Mouse (Mus musculus): ENCODE results near the gene Usp3. TPM values are rescaled to one million over a fixed set of nuclear protein-coding genes. Genes with fewer than 3 reads are reported as not detected.
A peak's percentile ranks its signal among the peaks of the same experiment; 100 is the strongest.

Usp3 gene
- total and polyA plus RNA-seq, 3 experiments, result 24.4 to 39.5 (median 36.6) TPM

DNA sequence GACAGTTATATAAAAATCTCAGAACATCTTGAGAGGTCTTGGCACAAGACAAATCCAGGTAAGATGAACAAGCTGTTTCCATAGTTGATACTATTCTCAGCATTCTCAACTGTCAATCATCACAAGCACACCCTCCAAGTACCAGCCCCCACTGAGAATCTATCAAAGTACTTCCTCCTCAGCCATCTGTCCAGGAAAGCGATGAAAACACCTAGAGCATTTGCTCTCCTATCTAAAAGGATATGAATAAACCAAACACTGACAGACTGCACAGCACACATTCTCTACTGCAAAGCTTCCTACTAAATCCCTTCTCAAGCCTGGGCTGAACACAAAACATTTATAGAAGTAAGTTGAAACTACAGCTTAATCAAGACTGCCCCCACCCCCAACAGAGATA, 6.4 kb downstream of the Usp3 start:
- peak; percentile 64 for DNase-seq (ENCODE audit: extremely low read depth)

DNA sequence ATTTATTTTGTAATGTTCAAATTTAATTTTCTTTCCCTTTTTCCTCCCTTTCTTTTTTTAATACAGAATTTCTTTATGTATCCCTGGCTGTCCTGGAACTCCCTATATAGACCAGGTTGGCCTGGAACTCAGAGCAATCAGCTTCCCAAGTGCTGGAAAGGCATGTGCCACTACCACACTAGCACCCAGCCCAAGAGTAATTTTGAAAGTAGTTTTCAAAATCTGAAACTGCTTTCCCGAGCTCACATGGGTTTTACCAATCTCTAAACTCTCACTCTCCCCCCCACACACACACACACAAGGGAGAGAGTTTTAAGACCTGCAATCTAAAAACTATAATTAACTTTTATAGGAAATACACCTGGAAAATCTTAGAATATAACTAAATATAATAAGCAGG, 7.8 kb downstream of the Usp3 start:
- Histone ChIP-seq H3K36me3 (replicated peaks in 1 of 2; ENCODE audit: control insufficient read depth in 1 of 2, insufficient read depth in 1 of 2, low read length in 1 of 2) (no peaks in the 10 kb centered on the region), H3K27me3 (replicated peaks) (no peaks in the 10 kb centered on the region), H3K9ac (ENCODE audit: insufficient read depth, low read depth) (no peak overlapping the region), H3K79me2 (replicated peaks; ENCODE audit: control insufficient read depth, extremely low read depth, insufficient read depth, poor library complexity, severe bottlenecking) (peaks cover 26% of the 10 kb centered on the region), H3K27ac (ENCODE audit: insufficient read depth, low read depth) (no peak overlapping the region), H3K9me3 (replicated peaks; ENCODE audit: low read length) (no peaks in the 10 kb centered on the region), H3K4me3 (replicated peaks in 1 of 3; ENCODE audit: low read depth in 2 of 3, low read length in 2 of 3, poor library complexity in 1 of 3) (no peak overlapping the region), H3K4me1 (ENCODE audit: control insufficient read depth in 1 of 2, insufficient read depth in 2 of 2) (peaks cover 0 to 50% of the 10 kb centered on the region in 2 experiments; a peak in 2 of 4 replicates), H3K4me2 (ENCODE audit: insufficient read depth, low read depth, poor library complexity, severe bottlenecking) (no peak overlapping the region; the same call in 1 of the 2 replicates)
- dilution Hi-C loops (cut with MboI; ENCODE audit: extremely low pct_ligation_motif_present, extremely low pct_unique_long_range_greater_than_20kb, low sequenced_read_pairs), result no loop called here
- in situ Hi-C loops (cut with MboI; ENCODE audit: low pct_ligation_motif_present, low pct_unique_long_range_greater_than_20kb, low sequenced_read_pairs), result no loop called here
- TF ChIP-seq SIN3A (IDR thresholded peaks at IDR 0.05; ENCODE audit: low read length) (no peak), ZMIZ1 (IDR thresholded peaks at IDR 0.05; ENCODE audit: low read depth, low read length) (no peak), EP300 (IDR thresholded peaks at IDR 0.05; ENCODE audit: low read length) (peak; percentile 43; the same call in 1 of the 2 replicates), CHD1 (IDR thresholded peaks at IDR 0.05; ENCODE audit: low read depth, low read length) (no peak), ETS1 (conservative IDR thresholded peaks at IDR 0.05; ENCODE audit: low read depth, low read length) (peak; percentile 37; the same call in 1 of the 2 replicates), IRF4 (IDR thresholded peaks at IDR 0.05; ENCODE audit: low read depth, low read length) (peak; percentile 88), RAD21 (IDR thresholded peaks at IDR 0.05; ENCODE audit: low read depth, low read length) (no peak), PAX5 (IDR thresholded peaks at IDR 0.05; ENCODE audit: low read length) (no peak), MAZ (IDR thresholded peaks at IDR 0.05; ENCODE audit: low read depth, low read length) (peak; percentile 32; the same call in 1 of the 2 replicates), UBTF (IDR thresholded peaks at IDR 0.05; ENCODE audit: low read depth, low read length) (no peak), TCF12 (IDR thresholded peaks at IDR 0.05; ENCODE audit: low read depth, low read length) (no peak), JUN (IDR thresholded peaks at IDR 0.05; ENCODE audit: insufficient read depth, low read depth, low read length) (peak; percentile 24; the same call in 1 of the 2 replicates), JUND (conservative IDR thresholded peaks at IDR 0.05; ENCODE audit: low read depth, low read length) (0 out of 2 replicates have a peak, but pooled peaks have one; percentile 28), BHLHE40 (IDR thresholded peaks at IDR 0.05; ENCODE audit: low read depth, low read length) (peak; percentile 90), KAT2A (IDR thresholded peaks at IDR 0.05; ENCODE audit: insufficient replicate concordance, low read length) (no peak)
- DNase-seq (ENCODE audit: extremely low read depth), result no peak

More for the DNA sequence above, 6.4 kb downstream of the Usp3 start:
- in situ Hi-C loops (cut with MboI; ENCODE audit: low pct_ligation_motif_present, low pct_unique_long_range_greater_than_20kb, low sequenced_read_pairs) (no loop called here), dilution Hi-C loops (cut with MboI; ENCODE audit: extremely low pct_ligation_motif_present, extremely low pct_unique_long_range_greater_than_20kb, low sequenced_read_pairs) (no loop called here)
- Histone ChIP-seq H3K9ac (ENCODE audit: insufficient read depth, low read depth) (no peak overlapping the region), H3K79me2 (replicated peaks; ENCODE audit: control insufficient read depth, extremely low read depth, insufficient read depth, poor library complexity, severe bottlenecking) (peaks cover 35% of the 10 kb centered on the region), H3K4me3 (replicated peaks in 1 of 3; ENCODE audit: low read depth in 2 of 3, low read length in 2 of 3, poor library complexity in 1 of 3) (no peak overlapping the region), H3K36me3 (replicated peaks in 1 of 2; ENCODE audit: control insufficient read depth in 1 of 2, insufficient read depth in 1 of 2, low read length in 1 of 2) (no peaks in the 10 kb centered on the region), H3K4me2 (ENCODE audit: insufficient read depth, low read depth, poor library complexity, severe bottlenecking) (no peak overlapping the region; the same call in 1 of the 2 replicates), H3K27me3 (replicated peaks) (no peaks in the 10 kb centered on the region), H3K4me1 (ENCODE audit: control insufficient read depth in 1 of 2, insufficient read depth in 2 of 2) (peaks cover 0 to 61% of the 10 kb centered on the region in 2 experiments; a peak in 2 of 4 replicates), H3K27ac (ENCODE audit: insufficient read depth, low read depth) (no peak overlapping the region), H3K9me3 (replicated peaks; ENCODE audit: low read length) (no peaks in the 10 kb centered on the region)
- no peak for TF ChIP-seq MAX (IDR thresholded peaks at IDR 0.05; ENCODE audit: low read length)
- TF ChIP-seq MAZ (IDR thresholded peaks at IDR 0.05; ENCODE audit: low read depth, low read length), result no peak
- no peak for TF ChIP-seq NRF1 (IDR thresholded peaks at IDR 0.05; ENCODE audit: low read depth, low read length)
- peak; percentile 38; the same call in 1 of the 2 replicates for TF ChIP-seq ETS1 (conservative IDR thresholded peaks at IDR 0.05; ENCODE audit: low read depth, low read length)
- no peak for TF ChIP-seq KAT2A (IDR thresholded peaks at IDR 0.05; ENCODE audit: insufficient replicate concordance, low read length)
- no peak for TF ChIP-seq HCFC1 (IDR thresholded peaks at IDR 0.05; ENCODE audit: low read depth, low read length)
- TF ChIP-seq USF2 (conservative IDR thresholded peaks at IDR 0.05; ENCODE audit: low read depth, low read length), result no peak
- no peak for TF ChIP-seq BHLHE40 (IDR thresholded peaks at IDR 0.05; ENCODE audit: low read depth, low read length)
- no peak for TF ChIP-seq NELFE (IDR thresholded peaks at IDR 0.05; ENCODE audit: low read depth, low read length)
- no peak for TF ChIP-seq ZC3H11A (IDR thresholded peaks at IDR 0.05; ENCODE audit: low read depth, low read length)
- TF ChIP-seq CHD2 (IDR thresholded peaks at IDR 0.05; ENCODE audit: low read length), result peak; percentile 61; the same call in 1 of the 2 replicates
- no peak for TF ChIP-seq POLR2A (IDR thresholded peaks at IDR 0.05; ENCODE audit: low read depth, low read length)
- no peak for TF ChIP-seq UBTF (IDR thresholded peaks at IDR 0.05; ENCODE audit: low read depth, low read length)
- no peak for TF ChIP-seq CHD1 (IDR thresholded peaks at IDR 0.05; ENCODE audit: low read depth, low read length)
- TF ChIP-seq SIN3A (IDR thresholded peaks at IDR 0.05; ENCODE audit: low read length), result no peak
- TF ChIP-seq PAX5 (IDR thresholded peaks at IDR 0.05; ENCODE audit: low read length), result no peak
- peak; percentile 36; the same call in 1 of the 2 replicates for TF ChIP-seq EP300 (IDR thresholded peaks at IDR 0.05; ENCODE audit: low read length)
- TF ChIP-seq MAFK (IDR thresholded peaks at IDR 0.05; ENCODE audit: insufficient replicate concordance, low read length), result no peak
- TF ChIP-seq TCF12 (IDR thresholded peaks at IDR 0.05; ENCODE audit: low read depth, low read length), result no peak
- no peak for TF ChIP-seq GABPA (IDR thresholded peaks at IDR 0.05; ENCODE audit: insufficient replicate concordance, low read depth, low read length)
- TF ChIP-seq MEF2A (IDR thresholded peaks at IDR 0.05; ENCODE audit: borderline replicate concordance, low read depth, low read length), result peak; percentile 74; the same call in 1 of the 2 replicates
- TF ChIP-seq ELF1 (IDR thresholded peaks at IDR 0.05; ENCODE audit: low read depth, low read length), result no peak
- no peak for TF ChIP-seq CTCF (conservative IDR thresholded peaks at IDR 0.05 in 1 of 2, IDR thresholded peaks at IDR 0.05 in 1 of 2; ENCODE audit: low read depth in 2 of 2, low read length in 2 of 2)
- TF ChIP-seq ZMIZ1 (IDR thresholded peaks at IDR 0.05; ENCODE audit: low read depth, low read length), result no peak
- TF ChIP-seq MYC (IDR thresholded peaks at IDR 0.05; ENCODE audit: low read depth, low read length), result no peak
- no peak for TF ChIP-seq SMC3 (IDR thresholded peaks at IDR 0.05; ENCODE audit: low read depth, low read length)
- no peak for TF ChIP-seq IRF4 (IDR thresholded peaks at IDR 0.05; ENCODE audit: low read depth, low read length)

Measured in CH12.LX (cell line).